Mouse (Mus musculus) adrenal gland, adult 8-10 months (tissue): ENCODE measurements around the gene Lamb1. TPM values are rescaled to one million over a fixed set of nuclear protein-coding genes. Genes with fewer than 3 reads are reported as not detected.

Experiments
- DNase-seq: peaks from one replicate; pipeline ENCODE4 v3.0.0; 2022
- total RNA-seq, 4 experiments: library from RNA; stranded (reverse); gene quantifications; 2 replicates each; pipeline ENCODE4 v1.2.4; 2022

Gene Lamb1
- total RNA-seq, 4 experiments from 2014 or later: 109 to 247 (median 188) TPM

GRCm38 (mm10) chr12:31317670-31318408 lies 52.8 kb downstream of the Lamb1 start:
- no peak for DNase-seq

GRCm38 (mm10) chr12:31318409-31318963 lies 53.5 kb downstream of the Lamb1 start:
- DNase-seq: no peak

- DNase-seq: no peak
Observed at GRCm38 (mm10) chr12:31320817-31321216, 55.8 kb downstream of the Lamb1 start.

- no peak for DNase-seq
Observed at GRCm38 (mm10) chr12:31321532-31321931, 56.5 kb downstream of the Lamb1 start.

- DNase-seq: no peak
Observed at GRCm38 (mm10) chr12:31323136-31323695, 58.2 kb downstream of the Lamb1 start.

GRCm38 (mm10) chr12:31327139-31327538 lies 62.1 kb downstream of the Lamb1 start:
- DNase-seq: no peak

- DNase-seq: no peak
Observed at GRCm38 (mm10) chr12:31333261-31333660, 68.2 kb downstream of the Lamb1 start.

- DNase-seq: peak; percentile 10
Observed at GRCm38 (mm10) chr12:31350191-31350943, 85.3 kb downstream of the Lamb1 start.

GRCm38 (mm10) chr12:31350944-31351928 lies 86.2 kb downstream of the Lamb1 start, which contains the start of gene Dld:
TSS of gene Dld (minus strand) at chr12:31351453.
- peak; percentile 97 for DNase-seq

GRCm38 (mm10) chr12:31366428-31366827 lies 101.4 kb downstream of the Lamb1 start:
- no peak for DNase-seq

- no peak for DNase-seq
Observed at GRCm38 (mm10) chr12:31367721-31368120, 102.7 kb downstream of the Lamb1 start.

GRCm38 (mm10) chr12:31369118-31369517 lies 104.1 kb downstream of the Lamb1 start:
- no peak for DNase-seq

GRCm38 (mm10) chr12:31369656-31370055 lies 104.6 kb downstream of the Lamb1 start:
- DNase-seq: no peak

- peak; percentile 48 for DNase-seq
Observed at GRCm38 (mm10) chr12:31374603-31375282, 109.7 kb downstream of the Lamb1 start.

- no peak for DNase-seq
Observed at GRCm38 (mm10) chr12:31375283-31375615, 110.2 kb downstream of the Lamb1 start.

- DNase-seq: no peak
Observed at GRCm38 (mm10) chr12:31376326-31376950, 111.4 kb downstream of the Lamb1 start.

GRCm38 (mm10) chr12:31377241-31377640 lies 112.2 kb downstream of the Lamb1 start:
- no peak for DNase-seq
